32 mouse cellular contexts compared by ENCODE assay signal in the genomic region with DNA sequence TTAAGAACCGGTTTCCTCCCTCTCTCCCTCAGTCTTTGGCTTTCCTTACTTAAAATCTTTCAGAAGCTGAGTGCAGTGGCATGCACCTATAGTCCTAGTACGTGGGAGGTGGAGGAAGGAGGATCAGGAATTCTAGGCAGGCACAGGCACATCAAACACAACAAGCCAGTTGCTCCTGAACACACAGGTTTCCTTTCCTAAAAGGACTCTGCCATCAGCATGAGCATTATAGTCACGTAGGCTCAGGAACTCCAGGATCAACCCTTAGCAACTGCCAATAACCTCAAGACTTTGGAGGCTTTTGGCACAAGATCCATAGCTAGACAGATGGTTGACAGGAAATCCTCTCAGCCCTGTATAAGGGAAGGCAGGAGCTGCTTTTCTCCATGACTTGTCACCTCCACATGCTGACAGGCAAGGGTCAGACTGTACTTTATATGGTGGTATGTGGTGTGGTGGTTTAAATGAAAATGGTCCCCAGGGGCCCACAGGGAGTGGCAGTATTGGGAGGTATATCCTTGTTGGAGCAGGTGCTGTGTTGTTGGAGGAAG. TPM values are rescaled to one million over a fixed set of nuclear protein-coding genes. Genes with fewer than 3 reads are reported as not detected.
DNase-seq lines count a peak whose midpoint lies in the region; ATAC-seq and TF ChIP-seq lines count a peak whose summit lies in the region.
"Had no signal": no experiment of that assay in that cellular context is flagged by ENCODE, and none has a peak within 500 bp of the region (broad histone marks: within the 10 kb centered on the region; RNA-seq: fewer than 3 reads in every experiment).

No protein-coding gene starts in this region.

- H3K9ac ChIP-seq in liver, postnatal 0 days (replicated peaks): no peak overlapping the region
- H3K9ac ChIP-seq: embryonic facial prominence, embryonic 15.5 days; forebrain, embryonic 13.5 days; heart, embryonic 12.5 days; hindbrain, embryonic 14.5 days; kidney, embryonic 15.5 days; limb, embryonic 12.5 days; liver, embryonic 15.5 days; lung, embryonic 15.5 days; midbrain, embryonic 12.5 days; stomach, embryonic 15.5 days had no signal

- no peak for TF ChIP-seq CTCF in liver, postnatal 0 days (IDR thresholded peaks at IDR 0.05; ENCODE audit: low read depth)

- H3K27ac ChIP-seq in liver, postnatal 0 days (ENCODE audit: low read depth): no peak overlapping the region
- H3K27ac ChIP-seq: embryonic facial prominence, embryonic 15.5 days; forebrain, embryonic 13.5 days; hindbrain, embryonic 14.5 days; kidney, embryonic 15.5 days; layer of hippocampus, adult 2 months; left cerebral cortex, adult 2 months; limb, embryonic 12.5 days; liver, embryonic 15.5 days; lung, embryonic 15.5 days; midbrain, embryonic 12.5 days; stomach, embryonic 15.5 days had no signal

- H3K9me3 ChIP-seq in liver, postnatal 0 days (ENCODE audit: low read length): no peaks in the 10 kb centered on the region
- H3K9me3 ChIP-seq: embryonic facial prominence, embryonic 15.5 days; forebrain, embryonic 13.5 days; heart, embryonic 12.5 days; kidney, embryonic 15.5 days; limb, embryonic 12.5 days; liver, embryonic 15.5 days; lung, embryonic 15.5 days; midbrain, embryonic 12.5 days; stomach, embryonic 15.5 days had no signal

- 85% methylated on average over 3 of the region's 3 CpGs for WGBS in liver, postnatal 0 days (ENCODE audit: insufficient replicate concordance)

- no peaks in the 10 kb centered on the region for H3K27me3 ChIP-seq in liver, postnatal 0 days (ENCODE audit: insufficient read depth, low read length)
- H3K27me3 ChIP-seq: CH12.LX; embryonic facial prominence, embryonic 15.5 days; forebrain, embryonic 13.5 days; heart, embryonic 12.5 days; kidney, embryonic 15.5 days; limb, embryonic 12.5 days; liver, embryonic 15.5 days; lung, embryonic 15.5 days; midbrain, embryonic 12.5 days; stomach, embryonic 15.5 days had no signal

- no peak overlapping the region for H3K4me2 ChIP-seq in liver, postnatal 0 days (ENCODE audit: low read depth, low read length)
- H3K4me2 ChIP-seq: embryonic facial prominence, embryonic 15.5 days; forebrain, embryonic 13.5 days; heart, embryonic 12.5 days; hindbrain, embryonic 14.5 days; kidney, embryonic 15.5 days; limb, embryonic 12.5 days; liver, embryonic 15.5 days; lung, embryonic 15.5 days; midbrain, embryonic 12.5 days; stomach, embryonic 15.5 days had no signal

- peak; percentile 78 for ATAC-seq in cerebellum, adult (ENCODE audit: insufficient number of reproducible peaks, low FRiP score, low TSS enrichment)
- ATAC-seq in liver, postnatal 0 days: no peak
- ATAC-seq: activated CD4-positive, CD25-positive, alpha-beta regulatory T cell, adult 4 months; forebrain, embryonic 13.5 days; inflammation-experienced regulatory T-cells, adult 6 months had no signal

- H3K4me3 ChIP-seq in liver, postnatal 0 days (ENCODE audit: low read depth, low read length): no peak overlapping the region
- H3K4me3 ChIP-seq: embryonic facial prominence, embryonic 15.5 days; forebrain, embryonic 13.5 days; heart, embryonic 12.5 days; kidney, embryonic 15.5 days; layer of hippocampus, adult 2 months; left cerebral cortex, adult 2 months; limb, embryonic 12.5 days; liver, embryonic 15.5 days; lung, embryonic 15.5 days; midbrain, embryonic 12.5 days; stomach, embryonic 15.5 days had no signal

- DNase-seq in cerebellum, postnatal 4 days (ENCODE audit: low spot score in 2 of 2): no peak
- DNase-seq in cerebellum, adult 11 months: peak; percentile 39
- DNase-seq in cerebellum, adult 9-10 months: peak; percentile 83
- peak; percentile 29 to 50 for DNase-seq in cerebellum, postnatal 36 days
- no peak for DNase-seq in urinary bladder, postnatal 14 days (ENCODE audit: low spot score)
- no peak for DNase-seq in kidney, adult 9 months
- no peak for DNase-seq in liver, postnatal 0 days
- DNase-seq: adrenal gland, adult 2 months; adrenal gland, postnatal 36 days; gastrocnemius, postnatal 14 days; heart, adult 18-20 months; heart, postnatal 4 days; kidney, adult 11 months; kidney, postnatal 25 days; retina, postnatal 1 day; right cerebral cortex, postnatal 25 days had no signal

- TF ChIP-seq EP300 in liver, postnatal 0 days (IDR thresholded peaks at IDR 0.05; ENCODE audit: low read depth): no peak

- H3K4me1 ChIP-seq in liver, postnatal 0 days (ENCODE audit: insufficient read depth): no peaks in the 10 kb centered on the region
- H3K4me1 ChIP-seq: embryonic facial prominence, embryonic 15.5 days; forebrain, embryonic 13.5 days; heart, embryonic 12.5 days; kidney, embryonic 15.5 days; limb, embryonic 12.5 days; liver, embryonic 15.5 days; lung, embryonic 15.5 days; midbrain, embryonic 12.5 days; stomach, embryonic 15.5 days had no signal

- H3K36me3 ChIP-seq in liver, postnatal 0 days (replicated peaks; ENCODE audit: insufficient read depth, low read length): peaks cover 76% of the 10 kb centered on the region

RNA-seq across cellular contexts. Expression of a gene that starts 14.5 kb away (rescaled TPM):
- 333 and 355 TPM in 2 replicates for polyA plus RNA-seq in liver, postnatal 0 days (2015; fragmentation: Nextera tagmentation; extraction: Ambion mirVana)
- polyA plus RNA-seq: activated CD4-positive, CD25-positive, alpha-beta regulatory T cell, adult 4 months had no signal

RNA-seq across cellular contexts. Expression of a gene that starts 43.9 kb away (rescaled TPM):
- 16.2 and 16.9 TPM in 2 replicates for polyA plus RNA-seq in liver, postnatal 0 days (2015; fragmentation: Nextera tagmentation; extraction: Ambion mirVana)

Comparison
In these comparisons a context has a peak if more than half of its experiments do, and no peak if none do; other contexts are left out.
1. DNase-seq: peak in cerebellum, adult 11 months (single experiment), cerebellum, adult 9-10 months (single experiment) and cerebellum, postnatal 36 days (2 of 2); none in cerebellum, postnatal 4 days (0 of 2), urinary bladder, postnatal 14 days (single experiment), kidney, adult 9 months (single experiment) and liver, postnatal 0 days (single experiment).